Mouse (Mus musculus): ENCODE data around the gene Slc6a3.

DNA sequence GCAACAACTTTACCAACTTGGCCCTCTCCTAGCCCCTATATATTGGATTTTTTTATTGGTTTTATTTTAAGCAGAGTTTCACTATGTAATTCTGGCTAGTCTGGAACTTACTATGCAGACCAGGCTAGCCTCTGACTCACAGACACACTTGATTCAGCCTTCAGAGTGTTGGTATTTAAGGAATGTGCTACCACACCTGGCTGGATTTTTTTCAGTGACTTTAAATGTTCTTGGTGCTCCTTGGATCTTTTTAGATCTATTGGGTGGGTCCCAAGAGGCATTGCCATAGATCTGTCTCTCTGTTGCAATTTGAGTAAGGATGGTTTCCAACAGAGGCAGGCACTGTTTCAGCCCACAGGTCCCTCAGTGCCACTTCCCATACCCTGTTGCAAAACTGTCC is 38.5 kb downstream of the Slc6a3 start:
- TF ChIP-seq EP300 (optimal IDR thresholded peaks at IDR 0.05) (no peak), CTCF (IDR thresholded peaks at IDR 0.05; ENCODE audit: low read depth) (no peak)
